Mouse (Mus musculus) stomach, embryonic 14.5 days (tissue): ENCODE data around the gene Mybpc3. TPM values are rescaled to one million over a fixed set of nuclear protein-coding genes. Genes with fewer than 3 reads are reported as not detected.

Experiments
- ATAC-seq: fragments of 200-750 bp; cut with Nextera tagmentation; 2 replicates; pipeline ENCODE4 v1.8.0; 2017; ENCODE audit warnings: low read depth, moderate TSS enrichment; ENCODE audit not compliant: insufficient number of reproducible peaks, insufficient read depth, low FRiP score
- H3K27ac ChIP-seq: fragments of 300-500 bp; sonication (generic); 2 replicates; pipeline ENCODE4 v1.5.1; 2014; ENCODE audit warnings: mild to moderate bottlenecking, low read length, moderate library complexity, mixed read lengths
- H3K27me3 ChIP-seq: fragments of 300-500 bp; sonication (generic); 2 replicates; pipeline ENCODE4 v1.6.1; 2014; ENCODE audit warnings: low read length, control low read depth, mixed read lengths; ENCODE audit not compliant: control insufficient read depth, insufficient read depth
- H3K36me3 ChIP-seq: fragments of 300-500 bp; sonication (generic); 2 replicates; pipeline ENCODE4 v1.6.1; 2014; ENCODE audit warnings: mild to moderate bottlenecking, control low read depth, low read length, moderate library complexity, mixed read lengths; ENCODE audit not compliant: control insufficient read depth, insufficient read depth
- H3K4me1 ChIP-seq: fragments of 300-500 bp; sonication (generic); 2 replicates; pipeline ENCODE4 v1.6.1; 2014; ENCODE audit warnings: low read length, control low read depth, mixed read lengths; ENCODE audit not compliant: control insufficient read depth, insufficient read depth
- H3K4me2 ChIP-seq: fragments of 300-500 bp; sonication (generic); replicated peaks from 2 replicates; pipeline ENCODE4 v1.6.1; 2014; ENCODE audit warnings: low read depth, low read length, control low read depth
- H3K4me3 ChIP-seq: fragments of 300-500 bp; sonication (generic); 2 replicates; pipeline ENCODE4 v1.5.1; 2014; ENCODE audit warnings: low read depth, low read length, control low read depth
- H3K9ac ChIP-seq: fragments of 300-500 bp; sonication (generic); replicated peaks from 2 replicates; pipeline ENCODE4 v1.6.1; 2014; ENCODE audit warnings: low read depth, mild to moderate bottlenecking, control low read depth, low read length, moderate library complexity, mixed read lengths
- H3K9me3 ChIP-seq: fragments of 300-500 bp; sonication (generic); 2 replicates; pipeline ENCODE4 v1.6.1; 2016; ENCODE audit warnings: low read depth, low read length, control low read depth; ENCODE audit not compliant: control insufficient read depth
- WGBS: fragments of 180-500 bp; shearing (Covaris S2); extraction: QIAGEN DNeasy Blood & Tissue Kit; methylation state at CpG from one replicate; pipeline ENCODE4 v1.1.7; 2014; 5-methylcytosine and 5-hydroxymethylcytosine counted together
- polyA plus RNA-seq: library from polyadenylated mRNA; unstranded; fragments of >200 nt; fragmentation: Nextera tagmentation; extraction: Ambion mirVana; gene quantifications from 2 replicates; pipeline ENCODE4 v1.2.1, GENCODE M21; 2014

The Mybpc3 gene
- polyA plus RNA-seq, 1 experiment from 2014 or later = 0.42 TPM

GRCm38 (mm10) chr2:91085494-91086391 lies 32.2 kb upstream of the Mybpc3 start:
- 86% methylated on average over 14 of the region's 14 CpGs for WGBS
- Histone ChIP-seq H3K9ac (no peak overlapping the region), H3K36me3 (no peaks in the 10 kb centered on the region), H3K9me3 (no peaks in the 10 kb centered on the region), H3K27me3 (no peaks in the 10 kb centered on the region), H3K4me2 (no peak overlapping the region), H3K4me3 (no peak overlapping the region), H3K4me1 (no peaks in the 10 kb centered on the region), H3K27ac (no peak overlapping the region)
- no peak for ATAC-seq

GRCm38 (mm10) chr2:91086392-91087237 lies 31.3 kb upstream of the Mybpc3 start:
- Histone ChIP-seq H3K9ac (no peak overlapping the region), H3K4me2 (no peak overlapping the region), H3K36me3 (no peaks in the 10 kb centered on the region), H3K27me3 (no peaks in the 10 kb centered on the region), H3K27ac (no peak overlapping the region), H3K9me3 (no peaks in the 10 kb centered on the region), H3K4me3 (no peak overlapping the region), H3K4me1 (no peaks in the 10 kb centered on the region)
- ATAC-seq = no peak
- 70% methylated on average over 9 of the region's 9 CpGs for WGBS

- Histone ChIP-seq H3K9ac (no peak overlapping the region), H3K27me3 (no peaks in the 10 kb centered on the region), H3K4me1 (no peaks in the 10 kb centered on the region), H3K4me3 (no peak overlapping the region), H3K4me2 (no peak overlapping the region), H3K27ac (no peak overlapping the region), H3K36me3 (no peaks in the 10 kb centered on the region), H3K9me3 (no peaks in the 10 kb centered on the region)
- WGBS = 86% methylated on average over 9 of the region's 9 CpGs
- ATAC-seq = no peak
These were observed 30.5 kb upstream of the Mybpc3 start for GRCm38 (mm10) chr2:91087453-91087852.

GRCm38 (mm10) chr2:91088987-91089386 lies 29.0 kb upstream of the Mybpc3 start:
- Histone ChIP-seq H3K36me3 (no peaks in the 10 kb centered on the region), H3K9me3 (no peaks in the 10 kb centered on the region), H3K9ac (no peak overlapping the region), H3K4me3 (no peak overlapping the region), H3K4me1 (no peaks in the 10 kb centered on the region), H3K4me2 (no peak overlapping the region), H3K27ac (no peak overlapping the region), H3K27me3 (no peaks in the 10 kb centered on the region)
- 68% methylated on average over 9 of the region's 9 CpGs for WGBS
- no peak for ATAC-seq

- H3K27ac ChIP-seq = no peak overlapping the region
- ATAC-seq = no peak
- no peak overlapping the region for H3K4me3 ChIP-seq
- 67% methylated on average over 6 of the region's 6 CpGs for WGBS
- no peak overlapping the region for H3K9ac ChIP-seq
- no peaks in the 10 kb centered on the region for H3K27me3 ChIP-seq
- no peak overlapping the region for H3K4me2 ChIP-seq
- H3K4me1 ChIP-seq = no peaks in the 10 kb centered on the region
- H3K9me3 ChIP-seq = no peaks in the 10 kb centered on the region
- H3K36me3 ChIP-seq = no peaks in the 10 kb centered on the region
These were observed 27.7 kb upstream of the Mybpc3 start for GRCm38 (mm10) chr2:91090208-91090607.

GRCm38 (mm10) chr2:91090827-91091226 lies 27.1 kb upstream of the Mybpc3 start:
- Histone ChIP-seq H3K4me1 (no peaks in the 10 kb centered on the region), H3K27me3 (no peaks in the 10 kb centered on the region), H3K9me3 (no peaks in the 10 kb centered on the region), H3K9ac (no peak overlapping the region), H3K36me3 (no peaks in the 10 kb centered on the region), H3K4me3 (no peak overlapping the region), H3K4me2 (no peak overlapping the region), H3K27ac (no peak overlapping the region)
- 69% methylated on average over 6 of the region's 6 CpGs for WGBS
- no peak for ATAC-seq

- no peaks in the 10 kb centered on the region for H3K4me1 ChIP-seq
- H3K27ac ChIP-seq = no peak overlapping the region
- H3K9ac ChIP-seq = no peak overlapping the region
- 67% methylated on average over 14 of the region's 14 CpGs for WGBS
- H3K4me3 ChIP-seq = no peak overlapping the region
- H3K27me3 ChIP-seq = no peaks in the 10 kb centered on the region
- no peaks in the 10 kb centered on the region for H3K9me3 ChIP-seq
- ATAC-seq = 0 out of 2 replicates have a peak, but pooled peaks have one; percentile 15
- no peaks in the 10 kb centered on the region for H3K36me3 ChIP-seq
- no peak overlapping the region for H3K4me2 ChIP-seq
These were observed 21.4 kb upstream of the Mybpc3 start for GRCm38 (mm10) chr2:91096524-91096923.

- no peaks in the 10 kb centered on the region for H3K27me3 ChIP-seq
- WGBS = 82% methylated on average over 10 of the region's 10 CpGs
- no peak overlapping the region for H3K4me2 ChIP-seq
- no peak overlapping the region for H3K9ac ChIP-seq
- H3K36me3 ChIP-seq = no peaks in the 10 kb centered on the region
- no peaks in the 10 kb centered on the region for H3K4me1 ChIP-seq
- no peak overlapping the region for H3K27ac ChIP-seq
- ATAC-seq = no peak
- no peak overlapping the region for H3K4me3 ChIP-seq
- no peaks in the 10 kb centered on the region for H3K9me3 ChIP-seq
These were observed 20.9 kb upstream of the Mybpc3 start for GRCm38 (mm10) chr2:91097015-91097414.
